Mouse (Mus musculus) E14TG2a.4 (cell line): ENCODE data around the gene Gm7247.
"Not testable (repeated sequence)": the region's sequence is repeated elsewhere in the genome, so short reads cannot be mapped to it uniquely, and the experiment has no call there.

Source experiments
- H3K27me3 ChIP-seq: 2 replicates; pipeline ENCODE4 v1.6.1; 2014; ENCODE audit warnings: low read length, control low read depth; ENCODE audit not compliant: insufficient read depth
- H3K36me3 ChIP-seq: 2 replicates; pipeline ENCODE4 v1.6.1; 2014; ENCODE audit warnings: low read length, control low read depth; ENCODE audit not compliant: insufficient read depth
- H3K4me1 ChIP-seq: replicated peaks from 2 replicates; pipeline ENCODE4 v1.6.1; 2014; ENCODE audit warnings: low read depth, low read length, control low read depth
- H3K4me3 ChIP-seq: replicated peaks from 2 replicates; pipeline ENCODE4 v1.5.1; 2014; ENCODE audit warnings: mild to moderate bottlenecking, low read length
- H3K9me3 ChIP-seq: 2 replicates; pipeline ENCODE4 v1.6.1; 2014; ENCODE audit warnings: low read length, control low read depth
- CTCF ChIP-seq: conservative IDR thresholded peaks from 2 replicates; pipeline ENCODE4 v1.5.1; 2014; ENCODE audit warnings: low read length
- NANOG ChIP-seq: IDR thresholded peaks from 2 replicates; pipeline ENCODE4 v1.6.1; 2014; ENCODE audit warnings: borderline replicate concordance, low read length, mixed read lengths
- POU5F1 ChIP-seq: IDR thresholded peaks from 2 replicates; pipeline ENCODE4 v1.6.1; 2014; ENCODE audit warnings: low read length, borderline replicate concordance

Gene Gm7247

DNA sequence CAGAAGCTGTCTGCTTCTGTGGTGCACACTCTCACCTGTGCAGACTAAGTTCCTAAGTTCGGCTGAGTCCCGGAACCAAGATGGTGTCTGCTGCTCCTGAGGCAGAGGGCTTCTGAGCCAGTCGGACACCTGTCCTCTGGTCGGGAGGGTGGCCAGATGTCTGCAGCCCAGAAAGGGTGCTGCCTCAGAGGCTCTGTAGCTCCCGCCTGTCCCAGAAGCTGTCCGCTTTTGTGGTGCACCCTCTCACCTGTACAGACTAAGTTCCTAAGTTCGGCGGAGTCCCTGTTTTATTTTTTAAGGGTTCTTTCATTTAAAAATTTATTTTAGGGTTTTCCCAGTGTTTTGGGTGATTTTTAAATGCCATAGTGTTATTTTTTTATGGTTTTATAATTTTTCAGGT, 145.9 kb downstream of the Gm7247 start:
- no peaks in the 10 kb centered on the region for H3K27me3 ChIP-seq
- no peak overlapping the region for H3K4me3 ChIP-seq
- TF ChIP-seq NANOG, result no peak
- no peak for TF ChIP-seq POU5F1
- TF ChIP-seq CTCF, result no peak

DNA sequence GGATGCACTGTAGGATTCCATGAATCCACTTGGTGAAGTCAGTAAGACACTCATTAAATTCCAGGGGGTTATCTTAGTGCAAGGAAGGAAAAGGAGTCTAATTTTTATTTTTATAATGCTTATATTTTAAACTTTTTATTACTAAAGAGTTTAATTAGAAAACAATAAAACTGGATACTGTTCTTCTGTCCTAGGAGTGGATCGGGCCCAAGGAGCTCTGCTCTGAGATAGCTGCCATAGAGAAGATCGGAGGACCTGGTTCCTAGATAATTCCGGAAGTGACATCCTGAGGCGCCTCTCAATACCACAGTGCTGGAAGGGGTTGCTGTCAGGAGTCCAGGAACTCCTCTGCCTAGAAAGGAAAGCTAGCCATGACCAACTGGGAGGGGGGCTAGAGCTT, 190.9 kb downstream of the Gm7247 start, which contains the start of gene Gm5622:
Gene Gm5622, plus strand, starts transcription at position 301 of the 400 bp plus-strand sequence.
- Histone ChIP-seq H3K27me3 (no peaks in the 10 kb centered on the region), H3K9me3 (no peaks in the 10 kb centered on the region), H3K4me3 (no peak within 1 kb of the TSS), H3K4me1 (no peaks in the 10 kb centered on the region), H3K36me3 (no peaks in the 10 kb centered on the region)
- TF ChIP-seq POU5F1 (no peak), CTCF (no peak), NANOG (no peak)

More for the DNA sequence above, 145.9 kb downstream of the Gm7247 start:
- Histone ChIP-seq H3K4me1 (no peaks in the 10 kb centered on the region), H3K9me3 (peaks cover 8% of the 10 kb centered on the region), H3K36me3 (no peaks in the 10 kb centered on the region)

DNA sequence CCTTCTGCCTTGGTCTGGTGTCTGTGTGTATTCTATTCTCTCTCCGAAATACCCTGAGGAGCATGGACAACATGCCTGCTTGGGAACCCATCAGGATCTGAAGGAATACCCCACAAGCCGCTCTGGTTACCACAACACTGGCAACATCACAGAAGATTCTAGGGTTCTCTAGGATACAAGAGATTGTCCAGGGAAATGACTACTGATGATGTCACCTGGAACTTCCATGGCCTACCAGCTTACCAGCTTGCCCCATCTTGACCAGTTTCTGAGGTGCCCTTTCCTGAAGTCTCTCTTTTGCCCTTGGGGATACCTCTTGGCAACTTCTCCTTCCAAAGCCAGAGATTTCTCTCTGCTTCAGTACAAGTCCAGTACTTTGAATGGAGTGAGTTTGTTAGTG, 212.4 kb downstream of the Gm7247 start, which contains the start of gene Gm17175:
Gene Gm17175, minus strand, starts transcription at position 101 of the 400 bp plus-strand sequence.
- not testable (repeated sequence) for H3K27me3 ChIP-seq, H3K36me3 ChIP-seq, H3K4me3 ChIP-seq, H3K9me3 ChIP-seq, H3K4me1 ChIP-seq

- not testable (repeated sequence) for H3K27me3 ChIP-seq, H3K4me1 ChIP-seq, H3K9me3 ChIP-seq, H3K36me3 ChIP-seq, H3K4me3 ChIP-seq
Observed at GRCm38 (mm10) chr14:51592039-51592438, 230.5 kb downstream of the Gm7247 start, which contains the start of gene Gm17174. Gene Gm17174, minus strand, starts transcription at chr14:51592139.

DNA sequence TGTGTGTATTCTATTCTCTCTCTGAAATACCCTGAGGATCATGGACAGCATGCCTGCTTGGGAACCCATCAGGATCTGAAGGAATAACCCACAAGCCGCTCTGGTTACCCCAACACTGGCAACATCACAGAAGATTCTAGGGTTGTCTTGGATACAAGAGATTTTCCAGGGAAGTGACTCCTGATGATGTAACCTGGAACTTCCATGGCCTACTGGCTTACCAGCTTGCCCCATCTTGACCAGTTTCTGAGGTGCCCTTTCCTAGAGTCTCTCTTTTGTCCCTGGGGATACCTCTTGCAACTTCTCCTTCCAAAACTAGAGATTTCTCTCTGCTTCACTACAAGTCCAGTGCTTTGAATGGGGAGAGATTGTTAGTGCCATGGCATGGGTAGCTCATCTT, 249.7 kb downstream of the Gm7247 start, which contains the start of gene Gm17078:
Gene Gm17078, minus strand, starts transcription at position 101 of the 400 bp plus-strand sequence.
- Histone ChIP-seq H3K27me3 (no peaks in the 10 kb centered on the region), H3K4me1 (no peaks in the 10 kb centered on the region)
- no peak for TF ChIP-seq POU5F1
- no peak for TF ChIP-seq CTCF
- TF ChIP-seq NANOG, result no peak

More for the DNA sequence above, 249.7 kb downstream of the Gm7247 start, which contains the start of gene Gm17078:
- Histone ChIP-seq H3K4me3 (no peak within 1 kb of the TSS), H3K36me3 (no peaks in the 10 kb centered on the region), H3K9me3 (peaks cover 3% of the 10 kb centered on the region; the same call in 1 of the 2 replicates)
